Mouse (Mus musculus): ENCODE data around the gene Nr2f6.

DNA sequence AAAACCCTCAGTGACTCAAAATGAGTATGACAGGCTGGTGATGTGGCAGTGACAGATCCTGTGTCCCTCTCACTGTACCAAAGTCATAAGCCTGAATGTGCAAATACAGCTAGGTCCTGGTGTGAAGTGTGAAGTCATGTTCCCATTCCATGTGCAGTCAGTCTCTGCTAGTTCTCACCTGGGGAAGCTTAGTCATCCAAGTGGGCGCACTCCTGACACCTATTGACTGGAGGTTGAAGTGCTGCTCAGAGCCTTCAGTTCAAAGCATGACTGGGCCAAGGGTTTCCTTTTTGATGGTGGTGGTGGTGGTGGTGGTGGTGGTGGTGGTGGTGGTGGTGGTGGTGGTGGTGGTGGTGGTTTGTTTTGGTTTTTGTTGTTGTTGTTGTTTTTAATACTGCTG is 56.9 kb downstream of the Nr2f6 start:
- peak; percentile 77 for TF ChIP-seq CTCF (IDR thresholded peaks at IDR 0.05; ENCODE audit: low read depth)
- TF ChIP-seq EP300 (IDR thresholded peaks at IDR 0.05; ENCODE audit: low read depth): no peak
